Mouse (Mus musculus) MEL (cell line): ENCODE results near the gene Fsip1. TPM values are rescaled to one million over a fixed set of nuclear protein-coding genes. Genes with fewer than 3 reads are reported as not detected.

Experiments
- DNase-seq: peaks from one replicate; pipeline ENCODE4 v3.0.0; 2011; ENCODE audit warnings: low read depth, low spot score
- H3K27ac ChIP-seq: 2 replicates; pipeline ENCODE4 v1.5.1; 2012; ENCODE audit warnings: low read depth, mild to moderate bottlenecking, control low read depth, low read length, moderate library complexity; ENCODE audit not compliant: control insufficient read depth
- H3K27me3 ChIP-seq, 2 experiments: fragments of 150-350 bp in 1 of 2; sonication (generic) in 1 of 2; 2 replicates each; pipeline ENCODE4 v1.6.1; 2012; ENCODE audit warnings: low read length in 2 of 2, mild to moderate bottlenecking in 2 of 2, improper control_type of control experiment in 1 of 2, moderate library complexity in 1 of 2; ENCODE audit not compliant: insufficient read depth in 2 of 2, control insufficient read depth in 1 of 2
- H3K36me3 ChIP-seq, 2 experiments: 2 replicates each; pipeline ENCODE4 v1.6.1; 2012 to 2014; ENCODE audit warnings: low read length in 2 of 2, improper control_type of control experiment in 1 of 2, inconsistent platforms in 1 of 2, mild to moderate bottlenecking in 1 of 2; ENCODE audit not compliant: insufficient read depth in 2 of 2, control insufficient read depth in 1 of 2
- H3K4me1 ChIP-seq, 2 experiments: fragments of 150-350 bp in 1 of 2; sonication (generic) in 1 of 2; 2 replicates each; pipeline ENCODE4 v1.6.1; 2012; ENCODE audit warnings: low read length in 2 of 2, improper control_type of control experiment in 1 of 2, mild to moderate bottlenecking in 1 of 2; ENCODE audit not compliant: insufficient read depth in 2 of 2, control insufficient read depth in 1 of 2
- H3K4me3 ChIP-seq, 2 experiments: fragments of 150-350 bp in 1 of 2; sonication (generic) in 1 of 2; 2 replicates each; pipeline ENCODE4 v1.5.1; 2012; ENCODE audit warnings: low read depth in 2 of 2, low read length in 2 of 2, mild to moderate bottlenecking in 2 of 2, moderate library complexity in 2 of 2, control low read depth in 1 of 2, improper control_type of control experiment in 1 of 2; ENCODE audit not compliant: control insufficient read depth in 1 of 2, insufficient read depth in 1 of 2
- H3K79me2 ChIP-seq: 2 replicates; pipeline ENCODE4 v1.6.1; 2012; ENCODE audit warnings: mild to moderate bottlenecking, low read length, moderate library complexity; ENCODE audit not compliant: control insufficient read depth, poor library complexity, insufficient read depth
- H3K9ac ChIP-seq: 2 replicates; pipeline ENCODE4 v1.6.1; 2012; ENCODE audit warnings: low read depth, mild to moderate bottlenecking, control low read depth, low read length, moderate library complexity; ENCODE audit not compliant: control insufficient read depth, poor library complexity, severe bottlenecking
- H3K9me3 ChIP-seq: fragments of 150-350 bp; sonication (generic); replicated peaks from 2 replicates; pipeline ENCODE4 v1.6.1; 2012; ENCODE audit warnings: mild to moderate bottlenecking, low read length, improper control_type of control experiment, moderate library complexity; ENCODE audit not compliant: insufficient read depth
- BHLHE40 ChIP-seq: IDR thresholded peaks from 2 replicates; pipeline ENCODE4 v1.6.1; 2012; ENCODE audit warnings: low read depth, mild to moderate bottlenecking, inconsistent platforms, low read length, improper control_type of control experiment, borderline replicate concordance
- CHD2 ChIP-seq: IDR thresholded peaks from 2 replicates; pipeline ENCODE4 v1.6.1; 2011; ENCODE audit warnings: low read length, improper control_type of control experiment
- E2F4 ChIP-seq: IDR thresholded peaks from 2 replicates; pipeline ENCODE4 v1.6.1; 2011; ENCODE audit warnings: low read depth, low read length, improper control_type of control experiment, borderline replicate concordance
- ELF1 ChIP-seq: IDR thresholded peaks from 2 replicates; pipeline ENCODE4 v1.6.1; 2014; ENCODE audit warnings: low read depth, mild to moderate bottlenecking, inconsistent platforms, low read length, improper control_type of control experiment, moderate library complexity
- EP300 ChIP-seq, 2 experiments: IDR thresholded peaks; 2 replicates each; pipeline ENCODE4 v1.6.1; 2011; ENCODE audit warnings: improper control_type of control experiment in 2 of 2, low read length in 2 of 2, low read depth in 1 of 2, mild to moderate bottlenecking in 1 of 2
- ETS1 ChIP-seq: IDR thresholded peaks from 2 replicates; pipeline ENCODE4 v1.6.1; 2012; ENCODE audit warnings: low read depth, mild to moderate bottlenecking, inconsistent platforms, low read length, improper control_type of control experiment, moderate library complexity
- GABPA ChIP-seq: IDR thresholded peaks from 2 replicates; pipeline ENCODE4 v1.6.1; 2012; ENCODE audit warnings: low read depth, mild to moderate bottlenecking, inconsistent platforms, low read length, improper control_type of control experiment, moderate library complexity
- GATA1 ChIP-seq: IDR thresholded peaks from 2 replicates; pipeline ENCODE4 v1.6.1; 2011; ENCODE audit warnings: low read depth, low read length, improper control_type of control experiment
- MAFK ChIP-seq: IDR thresholded peaks from 2 replicates; pipeline ENCODE4 v1.6.1; 2011; ENCODE audit warnings: low read depth, mild to moderate bottlenecking, low read length, improper control_type of control experiment, borderline replicate concordance
- MAX ChIP-seq: IDR thresholded peaks from 2 replicates; pipeline ENCODE4 v1.6.1; 2011; ENCODE audit warnings: low read length, improper control_type of control experiment
- MEF2A ChIP-seq: IDR thresholded peaks from 2 replicates; pipeline ENCODE4 v1.6.1; 2014; ENCODE audit warnings: low read depth, mild to moderate bottlenecking, inconsistent platforms, low read length, improper control_type of control experiment; ENCODE audit not compliant: poor library complexity, insufficient replicate concordance, severe bottlenecking; ENCODE audit errors: extremely low read depth
- MYB ChIP-seq: IDR thresholded peaks from 2 replicates; pipeline ENCODE4 v1.6.1; 2011; ENCODE audit warnings: mild to moderate bottlenecking, low read depth, low read length, improper control_type of control experiment
- NELFE ChIP-seq: IDR thresholded peaks from 2 replicates; pipeline ENCODE4 v1.6.1; 2011; ENCODE audit warnings: low read depth, low read length, improper control_type of control experiment
- POLR2A ChIP-seq, 2 experiments: IDR thresholded peaks; 2 replicates each; pipeline ENCODE4 v1.6.1; 2011 to 2012; ENCODE audit warnings: low read length in 2 of 2, mild to moderate bottlenecking in 2 of 2, control low read depth in 1 of 2, improper control_type of control experiment in 1 of 2, low read depth in 1 of 2, moderate library complexity in 1 of 2; ENCODE audit not compliant: control insufficient read depth in 1 of 2, insufficient read depth in 1 of 2, poor library complexity in 1 of 2
- RAD21 ChIP-seq: IDR thresholded peaks from 2 replicates; pipeline ENCODE4 v1.6.1; 2011; ENCODE audit warnings: mild to moderate bottlenecking, low read depth, low read length, improper control_type of control experiment
- TAL1 ChIP-seq: IDR thresholded peaks from 2 replicates; pipeline ENCODE4 v1.6.1; 2012; ENCODE audit warnings: mild to moderate bottlenecking, inconsistent platforms, low read length, moderate library complexity, mixed read lengths
- UBTF ChIP-seq: IDR thresholded peaks from 2 replicates; pipeline ENCODE4 v1.6.1; 2012; ENCODE audit warnings: low read depth, mild to moderate bottlenecking, inconsistent platforms, low read length, improper control_type of control experiment, moderate library complexity, borderline replicate concordance; ENCODE audit not compliant: insufficient read depth
- USF2 ChIP-seq, 2 experiments: IDR thresholded peaks; 2 replicates each; pipeline ENCODE4 v1.6.1; 2011 to 2012; ENCODE audit warnings: improper control_type of control experiment in 2 of 2, low read length in 2 of 2, borderline replicate concordance in 1 of 2, inconsistent platforms in 1 of 2, low read depth in 1 of 2, mild to moderate bottlenecking in 1 of 2; ENCODE audit not compliant: insufficient read depth in 1 of 2
- ZMIZ1 ChIP-seq: IDR thresholded peaks from 2 replicates; pipeline ENCODE4 v1.6.1; 2012; ENCODE audit warnings: low read depth, mild to moderate bottlenecking, inconsistent platforms, low read length, improper control_type of control experiment, moderate library complexity
- polyA plus RNA-seq, 2 experiments: library from polyadenylated mRNA; stranded (reverse) in 1 of 2; unstranded in 1 of 2; fragments of >175 nt in 1 of 2; fragments of >200 nt in 1 of 2; gene quantifications; 2 replicates each; pipeline versions ENCODE4 v1.2.1 to v1.2.4; 2012; ENCODE audit warnings: low replicate concordance in 2 of 2, low read depth in 1 of 2; ENCODE audit not compliant: insufficient read length in 2 of 2, insufficient read depth in 1 of 2, missing spikeins in 1 of 2
- total RNA-seq: library from RNA; depleted of rRNA; stranded (reverse); fragments of 300-350 nt; gene quantifications from 2 replicates; pipeline ENCODE4 v1.2.3, GENCODE M21; 2012

Gene Fsip1
- total and polyA plus RNA-seq, 3 experiments: not detected

DNA sequence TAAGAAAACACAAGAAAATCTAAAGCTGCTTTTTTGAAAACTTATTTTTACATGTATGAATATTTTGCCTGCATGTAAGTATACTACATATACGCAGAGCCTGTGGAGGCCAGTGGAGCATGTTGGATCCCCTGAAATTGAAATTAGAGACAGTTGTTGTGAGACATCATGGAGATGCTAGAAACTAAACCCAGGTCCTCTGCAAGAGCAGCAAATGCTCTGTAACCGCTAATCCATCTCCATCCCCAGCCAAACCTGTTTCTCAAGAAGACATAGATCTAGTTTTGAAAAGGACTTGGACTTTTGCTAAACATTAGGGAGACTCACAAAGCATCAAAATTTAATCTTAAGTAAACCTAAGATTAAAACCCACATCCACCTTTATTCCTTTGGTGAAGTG, 95.8 kb downstream of the Fsip1 start:
- DNase-seq: no peak
- Histone ChIP-seq H3K79me2 (no peaks in the 10 kb centered on the region), H3K27me3 (no peaks in the 10 kb centered on the region), H3K4me3 (no peak overlapping the region), H3K36me3 (no peaks in the 10 kb centered on the region), H3K27ac (no peak overlapping the region), H3K9me3 (no peaks in the 10 kb centered on the region), H3K4me1 (no peaks in the 10 kb centered on the region), H3K9ac (no peak overlapping the region)
- TF ChIP-seq ETS1 (no peak), POLR2A (IDR thresholded peaks at IDR 0.05; ENCODE audit: control insufficient read depth in 1 of 2, insufficient read depth in 1 of 2, low read depth in 1 of 2, low read length in 2 of 2, poor library complexity in 1 of 2) (no peak), ELF1 (no peak), GATA1 (no peak), BHLHE40 (no peak), EP300 (IDR thresholded peaks at IDR 0.05; ENCODE audit: low read depth in 1 of 2, low read length in 2 of 2) (no peak), ZMIZ1 (no peak), UBTF (no peak), NELFE (no peak), TAL1 (no peak), MAFK (no peak), USF2 (IDR thresholded peaks at IDR 0.05; ENCODE audit: borderline replicate concordance in 1 of 2, insufficient read depth in 1 of 2, low read depth in 1 of 2, low read length in 2 of 2) (no peak)

DNA sequence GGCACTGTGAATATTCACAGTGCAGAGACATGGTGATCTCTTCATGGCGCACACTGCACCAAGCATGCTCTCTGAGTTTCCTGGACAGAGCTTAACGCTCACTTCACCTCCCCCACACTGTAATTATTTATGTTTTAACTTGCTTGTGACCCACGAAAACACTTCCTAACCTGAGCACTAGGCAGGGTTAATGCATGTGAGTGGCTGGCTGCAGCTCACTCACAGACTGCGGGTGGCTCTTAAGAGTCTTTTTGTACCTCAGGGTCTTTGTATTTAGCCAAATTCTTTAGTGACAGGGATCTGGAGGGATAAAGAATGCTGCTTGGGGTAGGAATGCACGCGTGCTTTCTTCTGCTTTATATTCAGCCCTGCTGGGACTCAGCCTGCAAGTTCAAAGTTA, 96.2 kb downstream of the Fsip1 start:
- Histone ChIP-seq H3K9me3 (no peaks in the 10 kb centered on the region), H3K27me3 (no peaks in the 10 kb centered on the region), H3K4me1 (no peaks in the 10 kb centered on the region), H3K9ac (no peak overlapping the region), H3K36me3 (no peaks in the 10 kb centered on the region), H3K79me2 (no peaks in the 10 kb centered on the region), H3K27ac (no peak overlapping the region), H3K4me3 (no peak overlapping the region)
- DNase-seq: no peak
- TF ChIP-seq ZMIZ1: no peak
- no peak for TF ChIP-seq NELFE
- TF ChIP-seq MYB: no peak
- no peak for TF ChIP-seq MAX
- no peak for TF ChIP-seq ETS1
- TF ChIP-seq CHD2: no peak
- TF ChIP-seq E2F4: no peak
- TF ChIP-seq RAD21: no peak
- no peak for TF ChIP-seq USF2 (IDR thresholded peaks at IDR 0.05; ENCODE audit: borderline replicate concordance in 1 of 2, insufficient read depth in 1 of 2, low read depth in 1 of 2, low read length in 2 of 2)
- no peak for TF ChIP-seq MEF2A
- TF ChIP-seq GABPA: no peak
- no peak for TF ChIP-seq MAFK
